Mouse (Mus musculus) MEL (cell line): ENCODE data around the gene Zbtb7b. TPM values are rescaled to one million over a fixed set of nuclear protein-coding genes. Genes with fewer than 3 reads are reported as not detected.

Experiments
- DNase-seq: peaks from one replicate; pipeline ENCODE4 v3.0.0; 2011; ENCODE audit warnings: low read depth, low spot score
- H3K27ac ChIP-seq: 2 replicates; pipeline ENCODE4 v1.5.1; 2012; ENCODE audit warnings: low read depth, mild to moderate bottlenecking, control low read depth, low read length, moderate library complexity; ENCODE audit not compliant: control insufficient read depth
- H3K27me3 ChIP-seq, 2 experiments: fragments of 150-350 bp in 1 of 2; sonication (generic) in 1 of 2; 2 replicates each; pipeline ENCODE4 v1.6.1; 2012; ENCODE audit warnings: low read length in 2 of 2, mild to moderate bottlenecking in 2 of 2, improper control_type of control experiment in 1 of 2, moderate library complexity in 1 of 2; ENCODE audit not compliant: insufficient read depth in 2 of 2, control insufficient read depth in 1 of 2
- H3K36me3 ChIP-seq, 2 experiments: 2 replicates each; pipeline ENCODE4 v1.6.1; 2012 to 2014; ENCODE audit warnings: low read length in 2 of 2, improper control_type of control experiment in 1 of 2, inconsistent platforms in 1 of 2, mild to moderate bottlenecking in 1 of 2; ENCODE audit not compliant: insufficient read depth in 2 of 2, control insufficient read depth in 1 of 2
- H3K4me1 ChIP-seq, 2 experiments: fragments of 150-350 bp in 1 of 2; sonication (generic) in 1 of 2; 2 replicates each; pipeline ENCODE4 v1.6.1; 2012; ENCODE audit warnings: low read length in 2 of 2, improper control_type of control experiment in 1 of 2, mild to moderate bottlenecking in 1 of 2; ENCODE audit not compliant: insufficient read depth in 2 of 2, control insufficient read depth in 1 of 2
- H3K4me3 ChIP-seq, 2 experiments: fragments of 150-350 bp in 1 of 2; sonication (generic) in 1 of 2; 2 replicates each; pipeline ENCODE4 v1.5.1; 2012; ENCODE audit warnings: low read depth in 2 of 2, low read length in 2 of 2, mild to moderate bottlenecking in 2 of 2, moderate library complexity in 2 of 2, control low read depth in 1 of 2, improper control_type of control experiment in 1 of 2; ENCODE audit not compliant: control insufficient read depth in 1 of 2, insufficient read depth in 1 of 2
- H3K79me2 ChIP-seq: 2 replicates; pipeline ENCODE4 v1.6.1; 2012; ENCODE audit warnings: mild to moderate bottlenecking, low read length, moderate library complexity; ENCODE audit not compliant: control insufficient read depth, poor library complexity, insufficient read depth
- H3K9ac ChIP-seq: 2 replicates; pipeline ENCODE4 v1.6.1; 2012; ENCODE audit warnings: low read depth, mild to moderate bottlenecking, control low read depth, low read length, moderate library complexity; ENCODE audit not compliant: control insufficient read depth, poor library complexity, severe bottlenecking
- H3K9me3 ChIP-seq: fragments of 150-350 bp; sonication (generic); replicated peaks from 2 replicates; pipeline ENCODE4 v1.6.1; 2012; ENCODE audit warnings: mild to moderate bottlenecking, low read length, improper control_type of control experiment, moderate library complexity; ENCODE audit not compliant: insufficient read depth
- CHD1 ChIP-seq: IDR thresholded peaks from 2 replicates; pipeline ENCODE4 v1.6.1; 2012; ENCODE audit warnings: low read depth, mild to moderate bottlenecking, inconsistent platforms, low read length, improper control_type of control experiment
- E2F4 ChIP-seq: IDR thresholded peaks from 2 replicates; pipeline ENCODE4 v1.6.1; 2011; ENCODE audit warnings: low read depth, low read length, improper control_type of control experiment, borderline replicate concordance
- ELF1 ChIP-seq: IDR thresholded peaks from 2 replicates; pipeline ENCODE4 v1.6.1; 2014; ENCODE audit warnings: low read depth, mild to moderate bottlenecking, inconsistent platforms, low read length, improper control_type of control experiment, moderate library complexity
- EP300 ChIP-seq, 2 experiments: IDR thresholded peaks; 2 replicates each; pipeline ENCODE4 v1.6.1; 2011; ENCODE audit warnings: improper control_type of control experiment in 2 of 2, low read length in 2 of 2, low read depth in 1 of 2, mild to moderate bottlenecking in 1 of 2
- GABPA ChIP-seq: IDR thresholded peaks from 2 replicates; pipeline ENCODE4 v1.6.1; 2012; ENCODE audit warnings: low read depth, mild to moderate bottlenecking, inconsistent platforms, low read length, improper control_type of control experiment, moderate library complexity
- JUND ChIP-seq: IDR thresholded peaks from 2 replicates; pipeline ENCODE4 v1.6.1; 2011; ENCODE audit warnings: low read depth, mild to moderate bottlenecking, improper control_type of control experiment, low read length
- KAT2A ChIP-seq: conservative IDR thresholded peaks from 2 replicates; pipeline ENCODE4 v1.6.1; 2012; ENCODE audit warnings: low read depth, low read length, improper control_type of control experiment, inconsistent platforms
- MAFK ChIP-seq: IDR thresholded peaks from 2 replicates; pipeline ENCODE4 v1.6.1; 2011; ENCODE audit warnings: low read depth, mild to moderate bottlenecking, low read length, improper control_type of control experiment, borderline replicate concordance
- MAX ChIP-seq: IDR thresholded peaks from 2 replicates; pipeline ENCODE4 v1.6.1; 2011; ENCODE audit warnings: low read length, improper control_type of control experiment
- MXI1 ChIP-seq: IDR thresholded peaks from 2 replicates; pipeline ENCODE4 v1.6.1; 2011; ENCODE audit warnings: mild to moderate bottlenecking, low read depth, low read length, improper control_type of control experiment
- NELFE ChIP-seq: IDR thresholded peaks from 2 replicates; pipeline ENCODE4 v1.6.1; 2011; ENCODE audit warnings: low read depth, low read length, improper control_type of control experiment
- NRF1 ChIP-seq: IDR thresholded peaks from 2 replicates; pipeline ENCODE4 v1.6.1; 2014; ENCODE audit warnings: low read depth, mild to moderate bottlenecking, inconsistent platforms, low read length, improper control_type of control experiment, moderate library complexity; ENCODE audit not compliant: poor library complexity, insufficient read depth, severe bottlenecking
- POLR2A ChIP-seq, 2 experiments: IDR thresholded peaks; 2 replicates each; pipeline ENCODE4 v1.6.1; 2011 to 2012; ENCODE audit warnings: low read length in 2 of 2, mild to moderate bottlenecking in 2 of 2, control low read depth in 1 of 2, improper control_type of control experiment in 1 of 2, low read depth in 1 of 2, moderate library complexity in 1 of 2; ENCODE audit not compliant: control insufficient read depth in 1 of 2, insufficient read depth in 1 of 2, poor library complexity in 1 of 2
- TBP ChIP-seq: IDR thresholded peaks from 2 replicates; pipeline ENCODE4 v1.8.0; 2011; ENCODE audit warnings: low read depth, low read length, improper control_type of control experiment
- TCF12 ChIP-seq: IDR thresholded peaks from 2 replicates; pipeline ENCODE4 v1.6.1; 2014; ENCODE audit warnings: low read depth, mild to moderate bottlenecking, inconsistent platforms, low read length, improper control_type of control experiment, moderate library complexity
- UBTF ChIP-seq: IDR thresholded peaks from 2 replicates; pipeline ENCODE4 v1.6.1; 2012; ENCODE audit warnings: low read depth, mild to moderate bottlenecking, inconsistent platforms, low read length, improper control_type of control experiment, moderate library complexity, borderline replicate concordance; ENCODE audit not compliant: insufficient read depth
- ZMIZ1 ChIP-seq: IDR thresholded peaks from 2 replicates; pipeline ENCODE4 v1.6.1; 2012; ENCODE audit warnings: low read depth, mild to moderate bottlenecking, inconsistent platforms, low read length, improper control_type of control experiment, moderate library complexity
- ZNF384 ChIP-seq: IDR thresholded peaks from 2 replicates; pipeline ENCODE4 v1.6.1; 2012; ENCODE audit warnings: low read depth, mild to moderate bottlenecking, inconsistent platforms, low read length, improper control_type of control experiment
- polyA plus RNA-seq, 2 experiments: library from polyadenylated mRNA; stranded (reverse) in 1 of 2; unstranded in 1 of 2; fragments of >175 nt in 1 of 2; fragments of >200 nt in 1 of 2; gene quantifications; 2 replicates each; pipeline versions ENCODE4 v1.2.1 to v1.2.4; 2012; ENCODE audit warnings: low replicate concordance in 2 of 2, low read depth in 1 of 2; ENCODE audit not compliant: insufficient read length in 2 of 2, insufficient read depth in 1 of 2, missing spikeins in 1 of 2
- total RNA-seq: library from RNA; depleted of rRNA; stranded (reverse); fragments of 300-350 nt; gene quantifications from 2 replicates; pipeline ENCODE4 v1.2.3, GENCODE M21; 2012

The Zbtb7b gene
- total and polyA plus RNA-seq, 3 experiments: 8.5 to 20.1 TPM; not detected in 1

- no peak overlapping the region for H3K4me3 ChIP-seq
- H3K27ac ChIP-seq: no peak overlapping the region
- no peaks in the 10 kb centered on the region for H3K4me1 ChIP-seq
- TF ChIP-seq ZNF384 (no peak), TBP (no peak), MAX (no peak), MAFK (no peak), NELFE (no peak), NRF1 (no peak), JUND (no peak), ELF1 (no peak), E2F4 (no peak), TCF12 (no peak)
- H3K79me2 ChIP-seq: no peaks in the 10 kb centered on the region
- no peaks in the 10 kb centered on the region for H3K36me3 ChIP-seq
- H3K27me3 ChIP-seq: no peaks in the 10 kb centered on the region
- no peak for DNase-seq
- no peak overlapping the region for H3K9ac ChIP-seq
- no peaks in the 10 kb centered on the region for H3K9me3 ChIP-seq
Observed at GRCm38 (mm10) chr3:89380711-89381110, 13.9 kb downstream of the Zbtb7b start.

DNA sequence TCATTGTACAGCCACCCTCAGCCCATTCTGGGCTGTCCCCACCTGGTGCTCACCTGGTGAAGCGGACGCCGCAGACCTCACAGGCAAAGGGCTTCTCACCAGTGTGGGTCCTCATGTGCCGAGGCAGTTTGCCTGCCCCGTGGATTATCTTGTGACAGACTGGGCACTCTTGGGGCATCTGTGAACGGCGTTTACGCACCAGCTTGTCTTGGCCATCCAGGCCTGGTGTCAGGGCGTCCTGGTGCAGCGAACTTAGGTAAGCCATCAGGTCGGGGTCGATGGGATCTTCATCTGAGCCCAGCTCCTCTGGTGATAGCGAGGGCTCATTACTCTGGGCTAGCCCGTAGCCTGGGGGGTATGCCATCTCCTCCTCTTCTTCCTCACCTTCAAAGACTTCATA is 14.3 kb downstream of the Zbtb7b start:
- no peaks in the 10 kb centered on the region for H3K4me1 ChIP-seq
- H3K4me3 ChIP-seq: no peak overlapping the region
- no peak overlapping the region for H3K9ac ChIP-seq
- TF ChIP-seq CHD1 (no peak), EP300 (IDR thresholded peaks at IDR 0.05; ENCODE audit: low read depth in 1 of 2, low read length in 2 of 2) (no peak), MAFK (no peak), ZMIZ1 (no peak), GABPA (no peak), MXI1 (no peak), KAT2A (no peak), POLR2A (IDR thresholded peaks at IDR 0.05; ENCODE audit: control insufficient read depth in 1 of 2, insufficient read depth in 1 of 2, low read depth in 1 of 2, low read length in 2 of 2, poor library complexity in 1 of 2) (no peak), MAX (no peak), ELF1 (no peak), UBTF (no peak)
- no peaks in the 10 kb centered on the region for H3K79me2 ChIP-seq
- H3K27ac ChIP-seq: no peak overlapping the region
- no peaks in the 10 kb centered on the region for H3K36me3 ChIP-seq
- no peaks in the 10 kb centered on the region for H3K27me3 ChIP-seq
- no peaks in the 10 kb centered on the region for H3K9me3 ChIP-seq
- no peak for DNase-seq
